Mouse (Mus musculus) kidney, postnatal 0 days (tissue): ENCODE data around the gene Eme2. TPM values are rescaled to one million over a fixed set of nuclear protein-coding genes. Genes with fewer than 3 reads are reported as not detected.

Experiments used
- ATAC-seq: fragments of 200-750 bp; cut with Nextera tagmentation; replicated peaks from 2 replicates; pipeline ENCODE4 v1.8.0; 2017; ENCODE audit warnings: low read depth, moderate number of reproducible peaks, moderate TSS enrichment, moderate library complexity; ENCODE audit not compliant: low FRiP score
- DNase-seq: peaks from one replicate; pipeline ENCODE4 v3.0.0-alpha.2; 2016; ENCODE audit warnings: low spot score
- H3K27ac ChIP-seq: fragments of 300-500 bp; sonication (generic); 2 replicates; pipeline ENCODE4 v1.5.1; 2014; ENCODE audit warnings: mild to moderate bottlenecking
- H3K27me3 ChIP-seq: fragments of 300-500 bp; sonication (generic); 2 replicates; pipeline ENCODE4 v1.6.1; 2014; ENCODE audit warnings: low read length, mixed read lengths; ENCODE audit not compliant: insufficient read depth
- H3K36me3 ChIP-seq: fragments of 300-500 bp; sonication (generic); 2 replicates; pipeline ENCODE4 v1.6.1; 2014; ENCODE audit warnings: low read length, mixed read lengths; ENCODE audit not compliant: insufficient read depth
- H3K4me1 ChIP-seq: fragments of 300-500 bp; sonication (generic); replicated peaks from 2 replicates; pipeline ENCODE4 v1.6.1; 2014; ENCODE audit warnings: antibody characterized with exemption, low read length, mixed read lengths; ENCODE audit not compliant: insufficient read depth
- H3K4me2 ChIP-seq: fragments of 300-500 bp; sonication (generic); 2 replicates; pipeline ENCODE4 v1.6.1; 2014; ENCODE audit warnings: mild to moderate bottlenecking, low read length, moderate library complexity, mixed read lengths
- H3K4me3 ChIP-seq: fragments of 300-500 bp; sonication (generic); replicated peaks from 2 replicates; pipeline ENCODE4 v1.5.1; 2014; ENCODE audit warnings: low read depth, low read length
- H3K9ac ChIP-seq: fragments of 300-500 bp; sonication (generic); 2 replicates; pipeline ENCODE4 v1.6.1; 2014; ENCODE audit warnings: low read depth, low read length
- H3K9me3 ChIP-seq: fragments of 300-500 bp; sonication (generic); replicated peaks from 2 replicates; pipeline ENCODE4 v1.6.1; 2016; ENCODE audit warnings: low read length, inconsistent platforms, mixed read lengths
- CTCF ChIP-seq: IDR thresholded peaks from 2 replicates; pipeline ENCODE4 v1.5.1; 2016; ENCODE audit warnings: antibody characterized with exemption, low read depth, mild to moderate bottlenecking, moderate library complexity
- WGBS: fragments of 180-500 bp; shearing (Covaris S2); extraction: QIAGEN DNeasy Blood & Tissue Kit; methylation state at CpG from one replicate; pipeline ENCODE4 v1.1.7; 2014; 5-methylcytosine and 5-hydroxymethylcytosine counted together
- polyA plus RNA-seq: library from polyadenylated mRNA; unstranded; fragments of >200 nt; fragmentation: Nextera tagmentation; extraction: Ambion mirVana; gene quantifications from 2 replicates; pipeline ENCODE4 v1.2.1, GENCODE M21; 2015

The Eme2 gene
- polyA plus RNA-seq, 1 experiment from 2014 or later = 29.6 TPM

DNA sequence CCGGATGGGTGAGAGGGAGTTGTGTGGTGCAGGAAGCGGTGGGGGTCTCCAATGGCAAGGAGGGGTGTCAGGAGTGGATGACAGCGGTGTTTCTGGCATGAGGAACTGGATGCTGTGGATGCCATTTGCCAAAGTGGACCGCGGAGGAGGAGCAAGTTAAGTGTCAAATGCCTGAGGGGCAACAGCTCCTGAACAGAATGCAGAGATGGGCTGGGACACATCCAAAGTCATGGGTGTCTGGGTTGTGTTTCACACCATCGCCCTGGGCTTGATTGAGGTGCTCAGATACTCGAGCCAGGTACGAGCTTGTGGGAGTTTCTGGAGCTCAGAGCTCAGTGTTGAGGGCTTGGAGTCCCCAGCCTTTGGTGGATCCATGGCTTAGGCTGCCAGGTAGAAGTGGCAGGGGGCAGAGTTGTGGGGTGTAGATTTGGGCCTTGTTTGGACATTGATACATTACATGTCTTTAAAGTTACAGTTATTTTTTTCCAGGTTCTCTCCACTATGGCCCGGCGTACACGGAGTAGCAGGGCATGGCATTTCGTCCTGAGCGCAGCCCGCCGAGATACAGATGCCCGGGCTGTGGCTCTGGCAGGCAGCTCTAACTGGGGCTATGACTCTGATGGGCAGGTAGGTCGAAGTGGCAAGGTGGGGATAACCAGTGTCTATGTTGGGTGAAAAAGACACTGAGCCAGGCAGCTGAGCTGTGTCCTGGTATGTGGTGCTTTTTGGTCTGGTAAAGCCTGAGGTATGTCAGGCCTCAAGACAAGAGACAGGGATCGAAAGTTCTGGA, 7.4 kb downstream of the Eme2 start:
- TF ChIP-seq CTCF = no peak
- ATAC-seq (no peak), DNase-seq (peak; percentile 13)
- Histone ChIP-seq H3K4me3 (peak overlapping the region; percentile 76), H3K4me1 (peaks cover 6% of the 10 kb centered on the region), H3K9ac (peak overlapping the region; percentile 77), H3K9me3 (no peaks in the 10 kb centered on the region), H3K4me2 (peak overlapping the region; percentile 76), H3K36me3 (peaks cover 26% of the 10 kb centered on the region), H3K27ac (peak overlapping the region; percentile 80), H3K27me3 (no peaks in the 10 kb centered on the region)
- WGBS = 56% methylated on average over 18 of the region's 18 CpGs

GRCm38 (mm10) chr17:24886932-24887271, 8.0 kb downstream of the Eme2 start:
- Histone ChIP-seq H3K9ac (peak overlapping the region; percentile 77), H3K4me3 (peak overlapping the region; percentile 76), H3K9me3 (no peaks in the 10 kb centered on the region), H3K4me2 (peak overlapping the region; percentile 76), H3K27me3 (no peaks in the 10 kb centered on the region), H3K27ac (peak overlapping the region; percentile 80), H3K4me1 (peaks cover 7% of the 10 kb centered on the region), H3K36me3 (peaks cover 23% of the 10 kb centered on the region)
- TF ChIP-seq CTCF = no peak
- ATAC-seq (peak; percentile 23), DNase-seq (no peak)
- 1% methylated on average over 18 of the region's 18 CpGs for WGBS

- TF ChIP-seq CTCF = no peak; the same call in 1 of the 2 replicates
- H3K36me3 ChIP-seq = peaks cover 20% of the 10 kb centered on the region; the same call in 1 of the 2 replicates
- no peaks in the 10 kb centered on the region for H3K27me3 ChIP-seq
- peak within 1 kb of the TSS; percentile 87 for H3K4me3 ChIP-seq
- H3K4me2 ChIP-seq = peak within 1 kb of the TSS; percentile 82
- WGBS = under 1% methylated on average over 69 of the region's 69 CpGs
- DNase-seq = peak; percentile 100
- peaks cover 9% of the 10 kb centered on the region for H3K4me1 ChIP-seq
- peak; percentile 94 for ATAC-seq
- H3K27ac ChIP-seq = peak within 1 kb of the TSS; percentile 80
- peak within 1 kb of the TSS; percentile 77 for H3K9ac ChIP-seq
- H3K9me3 ChIP-seq = no peaks in the 10 kb centered on the region
Measured at GRCm38 (mm10) chr17:24886134-24886931, 8.6 kb downstream of the Eme2 start, which contains the start of the genes Nubp2 and Spsb3. TSS of gene Nubp2 (minus strand) at chr17:24886349. TSS of gene Spsb3 (plus strand) at chr17:24886643.

DNA sequence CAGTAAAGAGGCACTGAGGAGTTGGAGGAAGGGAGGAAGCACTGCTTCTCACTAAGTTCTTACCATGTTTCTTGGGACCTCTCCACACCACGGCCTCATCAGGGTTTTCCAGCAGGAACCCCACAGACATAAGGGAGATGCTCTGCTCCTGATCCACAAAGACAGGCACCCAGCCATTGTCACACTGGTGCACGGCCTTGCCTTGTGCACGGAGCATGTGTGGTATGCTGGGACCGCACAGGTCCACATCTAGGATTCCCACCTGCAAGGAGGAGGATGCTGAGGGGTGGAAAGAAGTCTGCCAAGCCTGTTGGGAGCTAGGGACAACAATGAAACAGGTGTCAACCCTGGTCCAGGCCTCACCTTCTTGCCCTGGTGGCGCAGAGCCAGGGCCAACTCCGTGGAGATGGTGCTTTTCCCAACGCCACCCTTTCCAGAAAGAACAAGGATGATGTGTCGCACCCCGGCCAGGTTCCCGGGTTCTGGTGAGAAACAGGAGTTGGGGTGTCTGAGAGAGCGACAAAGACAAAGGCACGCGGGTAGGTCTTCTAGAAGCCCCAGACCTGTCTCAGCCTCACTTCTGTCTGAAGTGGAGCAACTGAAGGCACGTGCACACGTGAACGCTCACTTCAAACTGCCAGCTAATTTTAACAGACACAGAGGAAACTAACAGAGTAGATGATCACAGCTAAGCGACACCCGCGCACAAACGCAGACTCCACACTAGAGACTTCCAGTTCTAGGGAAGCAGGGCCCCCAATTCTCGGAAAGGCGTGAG, 9.3 kb downstream of the Eme2 start:
- no peak overlapping the region; the same call in 1 of the 2 replicates for H3K27ac ChIP-seq
- TF ChIP-seq CTCF = no peak
- peaks cover 9% of the 10 kb centered on the region for H3K4me1 ChIP-seq
- H3K4me3 ChIP-seq = peak overlapping the region; percentile 87
- peak overlapping the region; percentile 82 for H3K4me2 ChIP-seq
- DNase-seq (no peak), ATAC-seq (no peak)
- peaks cover 13% of the 10 kb centered on the region; the same call in 1 of the 2 replicates for H3K36me3 ChIP-seq
- no peaks in the 10 kb centered on the region for H3K27me3 ChIP-seq
- H3K9ac ChIP-seq = peak overlapping the region; percentile 73
- H3K9me3 ChIP-seq = no peaks in the 10 kb centered on the region
- 28% methylated on average over 22 of the region's 22 CpGs for WGBS

GRCm38 (mm10) chr17:24884391-24884790, 10.5 kb downstream of the Eme2 start:
- no peak overlapping the region for H3K27ac ChIP-seq
- no peak for ATAC-seq
- no peaks in the 10 kb centered on the region for H3K9me3 ChIP-seq
- peaks cover 9% of the 10 kb centered on the region for H3K4me1 ChIP-seq
- DNase-seq = no peak
- H3K4me2 ChIP-seq = no peak overlapping the region
- peaks cover 9% of the 10 kb centered on the region; the same call in 1 of the 2 replicates for H3K36me3 ChIP-seq
- H3K4me3 ChIP-seq = no peak overlapping the region
- 83% methylated on average over 6 of the region's 6 CpGs for WGBS
- H3K27me3 ChIP-seq = no peaks in the 10 kb centered on the region
- no peak for TF ChIP-seq CTCF
- H3K9ac ChIP-seq = no peak overlapping the region
